In the genomic region with DNA sequence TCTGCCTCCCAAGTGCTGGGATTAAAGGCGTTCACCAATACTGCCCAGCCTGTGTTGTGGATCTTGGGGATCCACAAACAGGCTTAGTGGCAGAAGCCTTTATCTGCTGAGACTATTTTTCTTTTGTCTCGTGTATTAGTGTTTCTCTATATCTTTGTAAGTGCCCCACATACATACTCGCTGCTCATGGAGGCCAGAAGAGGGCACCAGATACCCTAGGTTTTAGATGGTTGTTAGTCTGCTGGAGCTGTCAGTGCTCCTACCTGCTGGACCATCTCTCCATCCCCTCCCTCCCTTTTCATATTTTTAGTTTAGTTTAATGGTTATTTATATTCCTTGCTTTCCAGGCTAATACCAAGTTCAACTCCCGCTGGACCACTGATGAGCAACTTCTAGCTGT, we compare ENCODE assay signal across 12 mouse cellular contexts. TPM values are rescaled to one million over a fixed set of nuclear protein-coding genes. Genes with fewer than 3 reads are reported as not detected.
DNase-seq lines count a peak whose midpoint lies in the region; ATAC-seq and TF ChIP-seq lines count a peak whose summit lies in the region.
"Had no signal": no experiment of that assay in that cellular context is flagged by ENCODE, and none has a peak within 500 bp of the region (broad histone marks: within the 10 kb centered on the region; RNA-seq: fewer than 3 reads in every experiment).

No protein-coding gene starts in this region.

- no peaks in the 10 kb centered on the region for H3K4me1 ChIP-seq in liver, adult 2 months (ENCODE audit: control insufficient read depth, insufficient read depth, low read length)
- peaks cover 10% of the 10 kb centered on the region for H3K4me1 ChIP-seq in liver, embryonic 11.5 days (replicated peaks; ENCODE audit: control insufficient read depth, insufficient read depth, low read length)

- ATAC-seq in liver, embryonic 11.5 days (replicated peaks; ENCODE audit: low FRiP score): no peak
- peak; percentile 45; the same call in 1 of the 2 replicates for ATAC-seq in megakaryocyte progenitor cell, adult 5-6 weeks (replicated peaks; ENCODE audit: poor library complexity)
- ATAC-seq: activated CD4-positive, CD25-positive, alpha-beta regulatory T cell, adult 4 months had no signal

- peak; percentile 58 for DNase-seq in cerebellum, postnatal 10 days
- DNase-seq in cerebellum, adult 9-10 months: no peak
- DNase-seq in liver, adult 2 months (ENCODE audit: extremely low read depth, low read depth, low spot score): peak; percentile 23
- DNase-seq in liver, embryonic 11.5 days (ENCODE audit: low spot score): no peak
- peak; percentile 53 for DNase-seq in NIH3T3 (ENCODE audit: low read depth)
- no peak for DNase-seq in urinary bladder, adult 18-20 months (ENCODE audit: low spot score in 2 of 2)
- no peak for DNase-seq in right cerebral cortex, postnatal 14 days
- DNase-seq: B cell, adult 2 months had no signal

- peaks cover 2% of the 10 kb centered on the region; the same call in 1 of the 2 replicates for H3K27me3 ChIP-seq in liver, adult 2 months (ENCODE audit: control insufficient read depth, insufficient read depth, low read length)
- no peaks in the 10 kb centered on the region for H3K27me3 ChIP-seq in liver, embryonic 11.5 days (replicated peaks; ENCODE audit: control insufficient read depth, insufficient read depth, low read length)
- H3K27me3 ChIP-seq: embryonic facial prominence, embryonic 12.5 days; heart, embryonic 13.5 days had no signal

- H3K4me3 ChIP-seq in liver, adult 2 months (ENCODE audit: insufficient read depth, low read depth, low read length): no peak overlapping the region
- H3K4me3 ChIP-seq in liver, embryonic 11.5 days (ENCODE audit: low read depth, low read length): no peak overlapping the region
- H3K4me3 ChIP-seq: embryonic facial prominence, embryonic 12.5 days; heart, embryonic 13.5 days had no signal

- no peak overlapping the region for H3K4me2 ChIP-seq in liver, embryonic 11.5 days
- H3K4me2 ChIP-seq: embryonic facial prominence, embryonic 12.5 days; heart, embryonic 13.5 days had no signal

- no peaks in the 10 kb centered on the region for H3K9me3 ChIP-seq in liver, embryonic 11.5 days (ENCODE audit: control insufficient read depth, low read length)
- H3K9me3 ChIP-seq: embryonic facial prominence, embryonic 12.5 days had no signal

- no peak overlapping the region for H3K27ac ChIP-seq in liver, adult 2 months (replicated peaks; ENCODE audit: insufficient read depth, low read depth, low read length)
- no peak overlapping the region for H3K27ac ChIP-seq in liver, embryonic 11.5 days (ENCODE audit: low read depth, low read length)
- H3K27ac ChIP-seq: embryonic facial prominence, embryonic 12.5 days; heart, embryonic 13.5 days had no signal

- no peak overlapping the region for H3K9ac ChIP-seq in liver, adult 2 months (ENCODE audit: low read depth, low read length)
- no peak overlapping the region for H3K9ac ChIP-seq in liver, embryonic 11.5 days (ENCODE audit: low read depth, low read length)
- H3K9ac ChIP-seq: embryonic facial prominence, embryonic 12.5 days; heart, embryonic 13.5 days had no signal

- TF ChIP-seq POLR2A in liver, adult 2 months (IDR thresholded peaks at IDR 0.05; ENCODE audit: extremely low read depth, insufficient read depth, low read length): no peak

- no peaks in the 10 kb centered on the region for H3K79me2 ChIP-seq in liver, adult 2 months (ENCODE audit: control insufficient read depth, insufficient read depth, low read length)

- H3K36me3 ChIP-seq in liver, adult 2 months (ENCODE audit: control insufficient read depth, insufficient read depth, low read length): peaks cover 2% of the 10 kb centered on the region; the same call in 1 of the 2 replicates
- peaks cover 40% of the 10 kb centered on the region for H3K36me3 ChIP-seq in liver, embryonic 11.5 days (ENCODE audit: control insufficient read depth, insufficient read depth, low read length)

- TF ChIP-seq CTCF in liver, adult 2 months (IDR thresholded peaks at IDR 0.05; ENCODE audit: low read depth, low read length): peak; percentile 21; the same call in 1 of the 2 replicates

- WGBS in liver, adult 2 months: 88% methylated on average over 4 of the region's 4 CpGs
- WGBS in liver, embryonic 11.5 days: 86% methylated on average over 4 of the region's 4 CpGs

RNA-seq across cellular contexts. Expression of gene Rcor2, which starts 6.4 kb away (rescaled TPM):
- 0.13 and 0.55 TPM in 2 replicates for total RNA-seq in liver, adult 2 months (2014; rRNA removed)
- 0.10 and 0.57 TPM in 2 replicates for polyA plus RNA-seq in liver, adult 2 months (2012; rRNA removed)
- polyA plus RNA-seq in liver, embryonic 11.5 days (2014; fragmentation: Nextera tagmentation; extraction: Ambion mirVana): 7.5 and 8.7 TPM in 2 replicates
- total RNA-seq in megakaryocyte progenitor cell, adult 5-6 weeks (2015): 0.99 and 1.2 TPM in 2 replicates
- 1.2 and 2.7 TPM in 2 replicates for total RNA-seq in megakaryocyte progenitor cell, adult 5-6 weeks (2017)
- polyA plus RNA-seq: activated CD4-positive, CD25-positive, alpha-beta regulatory T cell, adult 4 months had no signal

RNA-seq across cellular contexts. Expression of gene Naa40, which starts 32.5 kb away (rescaled TPM):
- total RNA-seq in liver, adult 2 months (2014; rRNA removed): 5.3 and 7.1 TPM in 2 replicates
- polyA plus RNA-seq in liver, adult 2 months (2012; rRNA removed): 6.1 and 9.7 TPM in 2 replicates
- 70.7 and 76.0 TPM in 2 replicates for polyA plus RNA-seq in liver, embryonic 11.5 days (2014; fragmentation: Nextera tagmentation; extraction: Ambion mirVana)
- 49.8 and 57.5 TPM in 2 replicates for total RNA-seq in megakaryocyte progenitor cell, adult 5-6 weeks (2015)
- total RNA-seq in megakaryocyte progenitor cell, adult 5-6 weeks (2017): 47.1 and 51.8 TPM in 2 replicates

RNA-seq across cellular contexts. Expression of gene Cox8a, which starts 56.1 kb away (rescaled TPM):
- total RNA-seq in liver, adult 2 months (2014; rRNA removed): 252 and 362 TPM in 2 replicates
- polyA plus RNA-seq in liver, adult 2 months (2012; rRNA removed): 1,697 and 1,918 TPM in 2 replicates
- polyA plus RNA-seq in liver, embryonic 11.5 days (2014; fragmentation: Nextera tagmentation; extraction: Ambion mirVana): 1,017 and 1,108 TPM in 2 replicates
- total RNA-seq in megakaryocyte progenitor cell, adult 5-6 weeks (2015): 599 and 622 TPM in 2 replicates
- 549 and 714 TPM in 2 replicates for total RNA-seq in megakaryocyte progenitor cell, adult 5-6 weeks (2017)

Comparison
In these comparisons a context has a peak if more than half of its experiments do, and no peak if none do; other contexts are left out.
1. DNase-seq: peak in cerebellum, postnatal 10 days (2 of 2), liver, adult 2 months (single experiment) and NIH3T3 (single experiment); none in cerebellum, adult 9-10 months (single experiment), liver, embryonic 11.5 days (single experiment), urinary bladder, adult 18-20 months (0 of 2) and right cerebral cortex, postnatal 14 days (single experiment).